Mouse (Mus musculus): ENCODE results near the gene Gstt4.
"Not testable (repeated sequence)": the region's sequence is repeated elsewhere in the genome, so short reads cannot be mapped to it uniquely, and the experiment has no call there.

The Gstt4 gene

DNA sequence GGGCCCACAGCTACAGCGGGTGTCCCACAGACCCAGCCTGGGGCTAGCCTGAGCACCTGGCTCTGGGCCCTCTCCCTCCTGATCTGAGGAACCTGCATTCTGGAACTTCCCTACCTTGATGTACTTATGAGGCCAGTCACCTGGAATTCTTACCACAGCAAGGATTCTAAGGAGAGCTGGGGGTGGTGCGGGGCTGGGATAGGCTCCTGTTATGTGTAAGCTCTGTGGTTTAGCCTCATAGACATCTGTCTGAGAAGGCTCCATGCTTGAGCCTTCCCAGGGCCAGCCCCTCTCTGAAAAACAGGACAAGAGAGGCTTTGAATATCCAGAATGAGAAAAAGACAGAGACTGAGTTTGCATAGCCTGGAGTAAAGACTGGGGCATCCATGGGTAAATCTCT is at the start of gene Gstt4:
TSS of gene Gstt4 (minus strand) at position 101 of the 400 bp plus-strand sequence.
- no peak for DNase-seq (ENCODE audit: low read depth, low spot score)

DNA sequence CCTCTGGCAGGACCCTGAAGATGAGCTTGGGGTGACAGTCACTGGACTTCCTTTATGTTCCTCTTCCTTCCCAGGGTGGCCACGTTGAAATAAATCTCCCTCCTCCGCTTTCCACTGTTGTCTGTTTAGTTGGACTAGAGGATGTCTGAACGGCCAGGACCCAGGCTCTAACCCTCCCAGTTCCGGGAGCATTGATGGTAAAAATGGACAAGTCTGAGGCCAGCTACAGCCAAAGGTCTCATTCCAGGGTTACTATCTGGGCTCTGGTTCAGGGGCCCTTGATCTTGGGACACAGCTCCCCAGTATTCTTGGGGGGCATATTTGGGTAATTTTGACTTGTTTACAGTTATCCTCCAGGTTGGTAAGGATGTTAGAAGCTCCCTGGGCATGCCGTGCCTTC is 39.2 kb upstream of the Gstt4 start:
- DNase-seq (ENCODE audit: low read depth, low spot score): no peak

GRCm38 (mm10) chr10:75860746-75861145 is 38.4 kb upstream of the Gstt4 start:
- DNase-seq (ENCODE audit: low read depth, low spot score): no peak

- DNase-seq (ENCODE audit: low read depth, low spot score): peak; percentile 93
Measured at GRCm38 (mm10) chr10:75859786-75860470, 37.6 kb upstream of the Gstt4 start, which contains the start of gene Mif. TSS of gene Mif (minus strand) at chr10:75860240.

- DNase-seq (ENCODE audit: low read depth, low spot score): peak; percentile 63
Measured at GRCm38 (mm10) chr10:75859107-75859746, 36.9 kb upstream of the Gstt4 start.

GRCm38 (mm10) chr10:75857598-75857997 is 35.3 kb upstream of the Gstt4 start:
- DNase-seq (ENCODE audit: low read depth, low spot score): no peak

GRCm38 (mm10) chr10:75856976-75857375 is 34.6 kb upstream of the Gstt4 start:
- DNase-seq (ENCODE audit: low read depth, low spot score): no peak

DNA sequence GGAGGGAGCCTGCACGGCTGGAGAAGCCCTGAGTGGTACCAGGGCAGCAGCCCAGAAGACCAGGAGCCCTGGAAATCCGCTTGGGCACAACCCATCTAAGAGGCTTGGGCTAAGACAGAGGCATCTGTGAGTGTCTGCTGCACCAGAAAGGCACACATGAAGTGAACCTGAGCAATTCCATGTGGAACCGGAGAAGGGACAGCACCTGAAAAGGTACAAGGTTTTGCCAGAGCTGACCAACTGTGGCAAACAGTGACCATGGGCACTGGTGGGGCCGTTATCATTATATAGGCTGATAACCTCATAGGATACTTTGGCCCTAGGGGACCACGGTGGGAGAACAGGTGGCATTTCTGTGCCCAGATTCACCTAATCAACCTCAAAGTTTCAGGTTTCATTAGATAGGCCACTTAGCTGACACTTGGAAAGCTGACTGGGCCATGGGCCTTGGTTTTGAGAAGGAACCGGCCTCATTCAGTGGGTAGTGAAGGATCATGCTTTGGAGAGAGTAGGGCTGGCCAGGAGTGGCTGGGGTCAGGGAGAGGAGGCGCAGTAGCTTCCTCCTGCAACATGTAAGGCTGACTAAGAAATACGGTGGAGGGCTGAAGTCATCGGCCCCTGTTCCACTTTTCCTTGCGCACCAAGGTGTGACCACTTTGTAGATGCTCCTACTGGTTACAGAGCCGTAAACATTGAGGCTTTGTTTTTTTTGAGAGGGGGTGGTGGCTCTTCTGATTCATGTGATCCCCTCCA is 34.0 kb upstream of the Gstt4 start:
- no peak for DNase-seq (ENCODE audit: low read depth, low spot score)

- DNase-seq (ENCODE audit: low read depth, low spot score): no peak
Measured at GRCm38 (mm10) chr10:75855416-75855981, 33.2 kb upstream of the Gstt4 start.

DNA sequence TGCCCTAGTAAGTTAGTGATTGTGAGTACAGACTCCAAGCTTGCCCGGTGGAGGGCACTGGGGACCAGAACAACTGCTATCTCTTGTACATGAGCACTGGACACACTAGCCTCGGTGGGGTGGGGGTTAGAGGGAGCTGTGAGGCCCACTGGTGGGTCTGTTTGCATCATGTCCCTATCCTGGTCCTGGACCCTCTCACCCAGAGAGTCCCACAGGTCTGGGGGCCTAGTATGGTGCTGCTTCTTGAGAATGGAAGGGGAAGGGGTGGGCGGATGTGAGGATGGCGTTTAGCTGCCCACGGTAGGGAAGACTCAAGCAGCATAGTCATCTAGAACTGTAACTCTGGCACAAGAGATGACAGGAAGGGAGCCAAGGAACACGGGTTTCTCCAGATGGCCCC is 32.4 kb upstream of the Gstt4 start:
- no peak for DNase-seq (ENCODE audit: low read depth, low spot score)

- DNase-seq (ENCODE audit: low read depth, low spot score): no peak
Measured at GRCm38 (mm10) chr10:75854096-75854495, 31.8 kb upstream of the Gstt4 start.

DNA sequence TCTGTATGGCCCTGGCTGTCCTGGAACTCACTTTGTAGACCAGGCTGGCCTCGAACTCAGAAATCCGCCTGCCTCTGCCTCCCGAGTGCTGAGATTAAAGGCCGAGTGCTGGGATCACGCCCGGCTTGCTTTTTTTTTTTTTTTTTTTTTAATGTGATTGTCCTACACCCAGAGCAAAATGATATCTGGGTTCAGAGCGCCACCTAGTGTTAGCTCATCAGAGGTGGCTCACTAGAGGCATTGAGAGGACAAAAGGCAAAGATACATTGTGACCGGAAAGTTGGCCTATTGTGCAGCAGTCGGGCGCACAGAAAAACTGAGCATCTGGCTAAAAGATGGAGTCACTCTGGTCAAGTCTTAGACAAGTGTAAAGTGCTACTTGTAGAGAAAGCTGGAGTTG is 31.1 kb upstream of the Gstt4 start:
- peak; percentile 85 for DNase-seq (ENCODE audit: low read depth, low spot score)

- DNase-seq (ENCODE audit: low read depth, low spot score): no peak
Measured at GRCm38 (mm10) chr10:75852539-75853125, 30.3 kb upstream of the Gstt4 start.

- DNase-seq (ENCODE audit: low read depth, low spot score): no peak
Measured at GRCm38 (mm10) chr10:75851681-75852080, 29.3 kb upstream of the Gstt4 start.

DNA sequence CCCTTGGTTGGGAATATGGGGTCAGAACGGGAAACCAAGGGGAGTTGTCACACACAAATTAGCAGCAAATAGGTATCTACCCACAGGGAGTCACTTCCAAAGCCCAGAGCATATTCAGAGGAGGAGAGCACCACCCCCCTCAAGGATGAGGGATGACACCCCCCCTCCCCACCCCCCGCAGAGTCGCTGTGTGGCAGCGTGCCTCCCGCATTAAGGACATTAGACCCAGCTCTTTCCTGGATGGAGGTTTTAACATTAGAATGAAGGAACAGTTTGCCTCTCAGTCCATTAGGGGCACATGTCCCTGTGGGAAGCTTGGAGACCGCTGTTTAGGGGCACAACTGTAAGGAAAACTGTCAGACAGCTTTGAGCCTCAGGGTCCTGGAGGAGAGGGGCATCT is 28.7 kb upstream of the Gstt4 start:
- no peak for DNase-seq (ENCODE audit: low read depth, low spot score)

- no peak for DNase-seq (ENCODE audit: low read depth, low spot score)
Measured at GRCm38 (mm10) chr10:75848382-75848781, 26.0 kb upstream of the Gstt4 start.

GRCm38 (mm10) chr10:75845306-75845930 is 23.1 kb upstream of the Gstt4 start:
- DNase-seq (ENCODE audit: low read depth, low spot score): no peak

DNA sequence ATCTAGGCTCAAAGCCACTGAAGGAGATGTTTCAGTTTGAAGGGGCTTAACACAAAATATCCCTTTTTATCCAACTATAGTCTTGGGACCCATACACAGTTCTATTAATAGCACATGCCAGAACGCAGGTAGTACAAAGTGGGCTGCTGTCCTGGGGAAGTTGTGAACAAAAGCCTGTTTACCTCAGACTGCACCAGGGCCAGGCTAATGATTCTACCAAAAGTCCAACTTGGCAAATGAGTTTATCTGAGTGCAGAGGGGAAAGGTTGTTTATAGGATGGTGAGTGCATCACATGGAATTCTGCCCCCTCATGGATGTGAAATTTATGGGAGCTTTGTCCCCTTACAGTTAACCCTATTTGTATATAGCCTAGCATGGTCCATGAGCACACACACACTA is 22.5 kb upstream of the Gstt4 start:
- DNase-seq (ENCODE audit: low read depth, low spot score): no peak

DNA sequence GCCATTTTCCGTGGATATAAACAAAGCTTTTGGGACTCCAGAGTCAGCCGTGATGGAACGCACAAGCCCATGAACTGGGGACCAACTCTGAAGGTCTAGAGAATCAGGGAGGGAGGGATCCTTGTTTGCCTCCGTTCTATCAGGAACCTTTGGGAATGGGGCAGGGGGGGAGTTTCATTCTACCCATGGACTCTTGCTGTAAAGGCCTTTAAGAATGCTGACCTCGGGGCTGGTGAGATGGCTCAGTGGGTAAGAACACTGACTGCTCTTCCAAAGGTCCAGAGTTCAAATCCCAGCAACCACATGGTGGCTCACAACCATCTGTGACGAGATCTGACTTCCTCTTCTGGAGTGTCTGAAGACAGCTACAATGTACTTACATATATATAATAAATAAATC is 21.6 kb upstream of the Gstt4 start:
- not testable (repeated sequence) for DNase-seq (ENCODE audit: low read depth, low spot score)

GRCm38 (mm10) chr10:75839092-75839491 is 16.7 kb upstream of the Gstt4 start:
- peak; percentile 78 for DNase-seq (ENCODE audit: low read depth, low spot score)

- DNase-seq (ENCODE audit: low read depth, low spot score): peak; percentile 84
Measured at GRCm38 (mm10) chr10:75837248-75837759, 15.0 kb upstream of the Gstt4 start, which contains the start of gene Gstt2. TSS of gene Gstt2 (minus strand) at chr10:75837424.

All from CD4-positive helper T cell, adult 2 months (primary cell).